Mouse (Mus musculus) bone marrow, adult 2 months (tissue): ENCODE data around the gene Lmo7.

Experiments
- CTCF ChIP-seq: fragments of 200-500 bp; IDR thresholded peaks from 2 replicates; pipeline ENCODE4 v1.5.1; 2011; ENCODE audit warnings: low read length, control low read depth; ENCODE audit not compliant: control insufficient read depth, insufficient read depth
- POLR2A ChIP-seq: fragments of 200-500 bp; IDR thresholded peaks from 2 replicates; pipeline ENCODE4 v1.6.1; 2011; ENCODE audit warnings: low read depth, mild to moderate bottlenecking, control low read depth, low read length, borderline replicate concordance; ENCODE audit not compliant: control insufficient read depth

DNA sequence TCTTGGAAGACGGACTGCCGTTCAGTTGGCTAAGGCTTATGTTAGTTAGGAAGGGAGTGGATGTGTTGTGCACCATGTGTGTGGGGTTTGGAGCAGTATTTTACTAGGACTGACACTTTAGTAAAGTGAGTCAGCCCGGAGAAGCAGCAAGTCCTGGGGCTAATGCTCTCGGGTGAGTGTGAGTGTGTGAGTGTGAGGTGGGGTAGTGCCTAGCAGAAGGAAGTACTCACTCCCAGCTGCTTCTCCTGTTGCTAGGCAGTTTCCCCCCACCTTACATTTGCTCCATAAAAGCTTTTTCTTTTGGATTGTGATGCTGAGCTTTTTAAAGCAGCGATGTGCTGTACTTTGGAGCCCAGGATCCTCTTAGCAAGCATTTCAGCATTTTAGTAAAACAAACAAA, 99.9 kb downstream of the Lmo7 start:
- TF ChIP-seq CTCF (no peak), POLR2A (no peak)
